Mouse (Mus musculus) testis, adult 2 months (tissue): ENCODE data around the gene Rtraf.

Experiments
- CTCF ChIP-seq: fragments of 200-500 bp; IDR thresholded peaks from 2 replicates; pipeline ENCODE4 v1.5.1; 2012; ENCODE audit warnings: low read depth, mild to moderate bottlenecking, inconsistent platforms, low read length, moderate library complexity; ENCODE audit not compliant: control insufficient read depth, insufficient read depth, insufficient replicate concordance
- POLR2A ChIP-seq: fragments of 200-500 bp; IDR thresholded peaks from 2 replicates; pipeline ENCODE4 v1.6.1; 2012; ENCODE audit warnings: low read depth, mild to moderate bottlenecking, inconsistent platforms, low read length, moderate library complexity; ENCODE audit not compliant: control insufficient read depth

GRCm38 (mm10) chr14:19803623-19804022, 20.0 kb downstream of the Rtraf start:
- no peak for TF ChIP-seq POLR2A
- TF ChIP-seq CTCF = no peak
